Mouse (Mus musculus) midbrain, embryonic 16.5 days (tissue): ENCODE measurements around the gene Atl3. TPM values are rescaled to one million over a fixed set of nuclear protein-coding genes. Genes with fewer than 3 reads are reported as not detected.

ENCODE experiments used
- ATAC-seq: fragments of 200-750 bp; cut with Nextera tagmentation; 2 replicates; pipeline ENCODE4 v1.8.0; 2017; ENCODE audit warnings: moderate TSS enrichment
- H3K27ac ChIP-seq: fragments of 300-500 bp; sonication (generic); 2 replicates; pipeline ENCODE4 v1.5.1; 2014; ENCODE audit warnings: mild to moderate bottlenecking, low read length, mixed read lengths
- H3K27me3 ChIP-seq: fragments of 300-500 bp; sonication (generic); 2 replicates; pipeline ENCODE4 v1.6.1; 2014; ENCODE audit warnings: low read depth, low read length, mixed read lengths; ENCODE audit not compliant: control insufficient read depth, insufficient read depth
- H3K36me3 ChIP-seq: fragments of 300-500 bp; sonication (generic); 2 replicates; pipeline ENCODE4 v1.6.1; 2014; ENCODE audit warnings: mild to moderate bottlenecking, low read length, moderate library complexity, mixed read lengths; ENCODE audit not compliant: control insufficient read depth, insufficient read depth
- H3K4me1 ChIP-seq: fragments of 300-500 bp; sonication (generic); 2 replicates; pipeline ENCODE4 v1.6.1; 2014; ENCODE audit warnings: mild to moderate bottlenecking, low read length, mixed read lengths; ENCODE audit not compliant: control insufficient read depth, insufficient read depth
- H3K4me2 ChIP-seq: fragments of 300-500 bp; sonication (generic); 2 replicates; pipeline ENCODE4 v1.6.1; 2014; ENCODE audit warnings: mild to moderate bottlenecking, low read length, mixed read lengths
- H3K4me3 ChIP-seq: fragments of 300-500 bp; sonication (generic); 2 replicates; pipeline ENCODE4 v1.5.1; 2014; ENCODE audit warnings: low read depth, mild to moderate bottlenecking, low read length, moderate library complexity, mixed read lengths
- H3K9ac ChIP-seq: fragments of 300-500 bp; sonication (generic); 2 replicates; pipeline ENCODE4 v1.6.1; 2014; ENCODE audit warnings: low read depth, low read length, mixed read lengths
- H3K9me3 ChIP-seq: fragments of 300-500 bp; sonication (generic); replicated peaks from 2 replicates; pipeline ENCODE4 v1.6.1; 2014; ENCODE audit warnings: mild to moderate bottlenecking, low read length, mixed read lengths; ENCODE audit not compliant: control insufficient read depth, poor library complexity, severe bottlenecking
- WGBS: fragments of 180-500 bp; shearing (Covaris S2); extraction: QIAGEN DNeasy Blood & Tissue Kit; methylation state at CpG from one replicate; pipeline ENCODE4 v1.1.7; 2014; 5-methylcytosine and 5-hydroxymethylcytosine counted together
- polyA plus RNA-seq: library from polyadenylated mRNA; unstranded; fragments of >200 nt; fragmentation: Nextera tagmentation; extraction: Ambion mirVana; gene quantifications from 2 replicates; pipeline ENCODE4 v1.2.1, GENCODE M21; 2015

Atl3 gene
- polyA plus RNA-seq, 1 experiment from 2014 or later, result 6.8 TPM

DNA sequence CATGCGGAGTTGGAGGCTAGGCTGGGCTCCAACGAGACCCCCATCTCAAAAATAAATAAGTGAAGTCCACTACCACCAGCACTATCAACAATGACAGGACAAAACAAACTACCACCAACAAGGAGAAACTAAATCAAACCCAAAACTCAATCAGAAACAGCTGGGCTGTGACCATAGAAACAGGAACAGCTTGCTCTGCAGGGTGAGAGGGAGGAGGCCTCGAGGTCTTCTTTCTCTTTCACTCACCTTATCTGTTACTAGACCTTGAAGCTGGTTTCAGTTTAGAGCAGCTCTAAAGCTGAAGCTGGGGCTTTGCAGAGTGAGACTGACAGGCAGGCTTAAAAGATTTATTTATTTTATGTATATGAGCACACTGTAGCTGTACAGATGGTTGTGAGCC is 67.6 kb downstream of the Atl3 start:
- Histone ChIP-seq H3K36me3 (no peaks in the 10 kb centered on the region), H3K9me3 (no peaks in the 10 kb centered on the region), H3K4me3 (no peak overlapping the region), H3K4me1 (peaks cover 2% of the 10 kb centered on the region; the same call in 1 of the 2 replicates), H3K9ac (no peak overlapping the region), H3K27ac (no peak overlapping the region), H3K4me2 (no peak overlapping the region), H3K27me3 (no peaks in the 10 kb centered on the region)
- ATAC-seq, result no peak
- 79% methylated on average over 3 of the region's 3 CpGs for WGBS

DNA sequence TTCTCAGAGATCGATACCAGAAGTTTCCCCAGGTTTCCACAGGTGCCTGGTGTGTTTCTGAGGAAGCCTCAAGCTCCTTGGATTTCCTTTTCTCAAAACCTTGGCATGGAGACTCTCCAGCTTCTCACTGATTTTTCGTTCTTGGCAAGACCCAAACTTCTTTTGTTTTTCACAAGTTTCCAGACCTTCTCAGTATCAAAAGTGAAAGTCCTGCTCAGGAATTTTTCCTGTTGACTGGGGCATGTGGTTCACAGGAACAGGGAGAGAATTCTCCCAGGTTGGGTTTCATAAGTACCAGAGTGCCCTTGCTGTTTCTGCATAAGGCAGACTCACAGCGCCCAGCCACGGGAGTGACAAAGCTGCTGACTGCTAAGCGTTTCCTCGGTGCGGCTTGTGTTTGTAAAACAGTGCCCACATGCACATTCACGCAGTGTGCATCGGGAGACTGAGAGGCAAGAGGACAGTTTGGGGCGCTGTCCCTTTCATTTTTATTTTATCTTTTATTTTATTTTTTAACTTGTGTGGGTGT is 68.8 kb downstream of the Atl3 start:
- no peaks in the 10 kb centered on the region for H3K27me3 ChIP-seq
- no peak overlapping the region for H3K9ac ChIP-seq
- H3K27ac ChIP-seq, result no peak overlapping the region
- no peak for ATAC-seq
- 82% methylated on average over 10 of the region's 10 CpGs for WGBS
- no peaks in the 10 kb centered on the region for H3K9me3 ChIP-seq
- no peak overlapping the region for H3K4me2 ChIP-seq
- H3K4me1 ChIP-seq, result peaks cover under 1% of the 10 kb centered on the region; the same call in 1 of the 2 replicates
- H3K36me3 ChIP-seq, result no peaks in the 10 kb centered on the region
- H3K4me3 ChIP-seq, result no peak overlapping the region

DNA sequence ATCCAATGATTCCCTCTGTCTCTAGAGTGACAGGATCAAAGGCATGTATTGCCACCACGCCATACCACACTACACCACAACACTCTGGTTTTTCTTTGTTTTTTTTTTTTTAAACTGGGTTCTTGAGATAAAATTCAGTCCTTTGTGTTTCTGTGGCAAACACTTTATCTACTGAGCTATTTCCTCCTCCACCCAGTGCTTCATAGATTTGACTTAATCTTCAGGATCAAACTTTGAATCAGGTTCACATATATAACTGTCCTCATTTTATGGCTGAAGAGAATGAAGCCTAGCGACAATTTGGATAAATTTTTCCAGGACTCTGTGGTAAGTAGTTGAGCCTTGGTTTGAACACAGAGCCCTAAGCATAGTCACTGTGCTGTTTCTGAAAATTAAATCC is 69.8 kb downstream of the Atl3 start:
- Histone ChIP-seq H3K9me3 (no peaks in the 10 kb centered on the region), H3K4me2 (no peak overlapping the region), H3K27ac (no peak overlapping the region), H3K36me3 (no peaks in the 10 kb centered on the region), H3K27me3 (no peaks in the 10 kb centered on the region), H3K9ac (no peak overlapping the region), H3K4me3 (no peak overlapping the region), H3K4me1 (no peaks in the 10 kb centered on the region)
- 97% methylated on average over 2 of the region's 2 CpGs for WGBS
- no peak for ATAC-seq

DNA sequence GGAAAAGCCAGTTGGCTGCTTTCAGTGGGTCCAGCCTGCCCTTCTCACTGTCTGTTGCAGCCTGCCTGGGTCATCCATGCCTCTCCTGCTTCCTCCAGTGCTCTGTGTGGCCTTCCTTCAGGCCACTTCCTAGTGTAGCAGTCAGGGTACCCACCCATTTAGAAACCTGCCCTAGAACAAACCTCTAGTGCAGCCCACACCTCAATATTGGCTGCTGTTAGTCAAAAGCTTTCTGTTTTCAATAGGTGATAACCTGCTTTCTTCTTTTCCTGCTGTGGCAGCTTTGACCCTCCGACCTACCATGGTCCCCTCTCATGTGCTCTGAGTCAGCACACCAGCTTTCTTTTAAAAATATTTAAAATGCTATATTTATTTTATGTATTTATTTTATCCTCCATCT is 70.6 kb downstream of the Atl3 start:
- Histone ChIP-seq H3K9me3 (no peaks in the 10 kb centered on the region), H3K27ac (no peak overlapping the region), H3K9ac (no peak overlapping the region), H3K27me3 (no peaks in the 10 kb centered on the region), H3K4me2 (no peak overlapping the region), H3K4me1 (no peaks in the 10 kb centered on the region), H3K36me3 (no peaks in the 10 kb centered on the region), H3K4me3 (no peak overlapping the region)
- ATAC-seq, result no peak
- 87% methylated on average over 1 of the region's 1 CpGs for WGBS

DNA sequence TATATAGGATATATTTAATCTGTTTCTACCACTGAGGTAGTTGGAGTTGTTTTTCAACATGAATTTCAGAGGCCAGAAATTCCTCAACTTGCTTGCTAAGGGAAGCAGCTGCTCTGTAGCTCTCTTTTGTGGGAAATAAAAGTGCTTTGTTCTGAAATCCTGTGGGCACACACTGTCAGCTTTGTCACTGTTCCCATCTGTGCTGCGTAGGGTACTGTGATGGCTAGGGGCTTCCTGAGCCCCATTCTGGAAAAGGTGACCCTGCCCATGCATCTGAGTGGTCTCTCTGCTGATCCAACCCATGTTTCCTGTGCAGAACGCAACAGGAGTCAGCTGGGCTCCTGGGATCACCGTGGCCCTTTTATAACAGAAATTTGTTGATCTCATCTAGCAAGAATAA is 73.0 kb downstream of the Atl3 start:
- 51% methylated on average over 3 of the region's 3 CpGs for WGBS
- no peak for ATAC-seq
- no peak overlapping the region for H3K9ac ChIP-seq

DNA sequence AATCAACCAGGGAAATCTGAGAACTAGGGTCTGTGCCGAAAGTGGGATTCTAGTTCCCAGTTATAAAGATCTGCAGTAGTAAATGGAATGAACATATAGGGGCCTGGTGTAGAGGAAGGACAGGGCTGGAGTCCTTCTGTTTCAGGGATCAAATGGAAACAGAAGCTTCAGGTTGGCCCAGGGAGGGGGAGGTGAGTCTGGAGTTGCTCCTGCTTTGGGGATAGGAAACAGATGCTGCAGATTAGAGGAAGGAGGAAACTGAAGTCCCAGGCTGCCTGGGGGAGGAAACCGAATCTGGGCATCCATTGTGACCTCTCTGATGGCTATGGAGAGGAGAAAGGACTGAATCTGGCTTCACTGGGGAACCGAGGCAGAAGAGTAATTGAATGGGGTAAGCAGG is 74.5 kb downstream of the Atl3 start:
- 56% methylated on average over 3 of the region's 3 CpGs for WGBS
- Histone ChIP-seq H3K9me3 (no peaks in the 10 kb centered on the region), H3K27ac (no peak overlapping the region), H3K4me3 (no peak overlapping the region), H3K4me1 (no peaks in the 10 kb centered on the region), H3K27me3 (no peaks in the 10 kb centered on the region), H3K36me3 (no peaks in the 10 kb centered on the region), H3K4me2 (no peak overlapping the region), H3K9ac (no peak overlapping the region)
- no peak for ATAC-seq

More for the DNA sequence above, 73.0 kb downstream of the Atl3 start:
- H3K27me3 ChIP-seq, result no peaks in the 10 kb centered on the region
- H3K4me2 ChIP-seq, result no peak overlapping the region
- H3K9me3 ChIP-seq, result no peaks in the 10 kb centered on the region
- H3K27ac ChIP-seq, result no peak overlapping the region
- H3K36me3 ChIP-seq, result no peaks in the 10 kb centered on the region
- no peaks in the 10 kb centered on the region for H3K4me1 ChIP-seq
- H3K4me3 ChIP-seq, result no peak overlapping the region

DNA sequence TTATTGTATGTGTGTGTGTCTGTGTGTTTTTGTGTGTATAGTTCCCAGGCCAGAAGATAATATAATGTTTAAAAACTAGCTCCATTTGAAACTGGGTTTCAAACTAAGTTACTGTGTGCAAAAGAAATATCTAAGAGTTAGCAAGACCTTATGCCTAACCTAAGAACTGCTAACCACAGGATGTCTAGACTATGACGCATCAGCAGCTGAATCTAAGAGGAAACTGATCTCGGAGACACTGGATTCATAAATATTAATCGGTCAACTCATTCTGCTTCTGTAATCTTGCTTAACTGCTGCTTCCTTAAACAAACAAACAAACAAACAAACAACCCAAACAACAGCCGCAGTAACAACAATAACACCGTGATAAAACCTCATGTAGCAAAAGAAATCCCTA is 75.8 kb downstream of the Atl3 start:
- no peak overlapping the region for H3K9ac ChIP-seq
- WGBS, result 79% methylated on average over 5 of the region's 5 CpGs

DNA sequence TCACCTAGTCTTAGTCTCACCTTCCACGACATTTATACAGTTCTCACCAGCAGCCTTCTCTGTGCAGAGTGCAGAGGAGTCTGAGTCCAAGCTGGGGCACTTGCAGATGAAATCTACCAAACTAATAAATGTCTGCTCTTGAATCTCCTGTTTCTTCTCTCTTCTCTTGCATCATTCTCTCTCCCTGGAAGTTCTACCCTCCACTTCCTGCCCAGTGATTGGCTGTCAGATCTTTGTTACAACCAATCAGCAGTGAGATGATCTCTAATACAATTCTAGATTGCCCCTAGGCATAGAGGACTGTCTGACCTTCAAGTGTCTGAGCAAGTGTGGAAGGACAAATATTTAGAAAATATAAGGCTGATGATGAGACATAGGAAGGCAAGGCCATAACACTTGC is 82.3 kb downstream of the Atl3 start:
- Histone ChIP-seq H3K9ac (no peak overlapping the region), H3K9me3 (no peaks in the 10 kb centered on the region), H3K4me2 (no peak overlapping the region), H3K4me3 (no peak overlapping the region), H3K27ac (no peak overlapping the region), H3K4me1 (no peaks in the 10 kb centered on the region), H3K27me3 (no peaks in the 10 kb centered on the region), H3K36me3 (no peaks in the 10 kb centered on the region)
- WGBS, result 91% methylated on average over 1 of the region's 1 CpGs
- ATAC-seq, result no peak

More for the DNA sequence above, 75.8 kb downstream of the Atl3 start:
- no peak for ATAC-seq
- H3K4me3 ChIP-seq, result no peak overlapping the region
- H3K27ac ChIP-seq, result no peak overlapping the region
- H3K36me3 ChIP-seq, result no peaks in the 10 kb centered on the region
- H3K4me2 ChIP-seq, result no peak overlapping the region
- H3K4me1 ChIP-seq, result no peaks in the 10 kb centered on the region
- no peaks in the 10 kb centered on the region for H3K27me3 ChIP-seq
- H3K9me3 ChIP-seq, result no peaks in the 10 kb centered on the region

DNA sequence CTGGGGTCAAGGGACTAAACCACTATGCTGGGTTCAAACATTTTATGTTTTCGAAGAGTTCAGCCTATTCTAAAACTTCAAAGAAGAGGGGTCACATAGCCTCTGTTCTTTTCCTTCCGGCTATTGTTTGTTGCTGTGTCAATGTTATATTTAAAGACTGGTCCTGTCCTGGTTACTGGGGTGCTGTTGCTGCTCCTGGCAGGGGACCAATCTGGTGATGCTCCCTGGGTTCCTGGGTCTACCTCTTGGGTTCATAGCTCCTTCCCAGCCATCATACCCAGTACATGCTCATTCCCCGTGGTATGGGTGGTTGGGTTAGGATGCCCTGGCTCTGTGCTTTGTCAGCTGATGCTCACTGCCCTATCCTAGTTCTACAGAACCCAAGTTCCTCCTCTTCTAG is 83.9 kb downstream of the Atl3 start:
- no peak overlapping the region for H3K4me2 ChIP-seq
- no peaks in the 10 kb centered on the region for H3K27me3 ChIP-seq
- H3K27ac ChIP-seq, result no peak overlapping the region
- H3K9me3 ChIP-seq, result no peaks in the 10 kb centered on the region
- no peaks in the 10 kb centered on the region for H3K36me3 ChIP-seq
- H3K9ac ChIP-seq, result no peak overlapping the region
- H3K4me3 ChIP-seq, result no peak overlapping the region
- no peaks in the 10 kb centered on the region for H3K4me1 ChIP-seq
- WGBS, result 88% methylated on average over 3 of the region's 3 CpGs
- ATAC-seq, result no peak
